ENCODE assay signal across 7 mouse cellular contexts in the genomic region with DNA sequence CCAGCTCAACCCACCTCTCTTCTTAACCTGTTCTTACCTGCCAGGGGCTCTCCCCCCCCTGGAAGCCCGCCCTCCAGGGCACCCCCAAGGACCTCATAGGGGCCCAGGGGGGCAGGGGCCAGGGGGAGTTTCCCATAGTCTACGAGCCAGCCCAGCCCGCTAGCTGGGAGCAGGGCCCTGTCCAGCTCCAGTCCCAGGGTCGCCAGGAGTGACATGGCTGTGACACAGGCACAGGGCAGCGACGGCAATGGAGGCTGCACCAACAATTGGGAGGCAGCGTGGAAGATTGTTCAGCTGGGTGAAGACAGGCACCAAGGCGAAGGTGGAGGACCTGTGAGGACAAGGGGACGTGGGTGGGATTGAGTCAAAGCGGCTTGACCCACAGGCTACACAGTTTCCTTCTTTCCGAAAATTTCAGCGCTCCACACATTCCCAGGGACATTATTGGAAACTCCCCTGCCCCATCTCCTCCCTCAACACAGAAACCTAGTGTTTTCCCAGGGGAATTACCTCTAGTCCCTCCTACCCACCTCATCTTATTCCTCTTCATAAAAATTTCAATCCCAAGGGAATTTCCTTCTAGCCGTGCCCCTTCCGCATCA. TPM values are rescaled to one million over a fixed set of nuclear protein-coding genes. Genes with fewer than 3 reads are reported as not detected.
A peak's percentile ranks its signal among the peaks of the same experiment; 100 is the strongest.
DNase-seq lines count a peak whose midpoint lies in the region; ATAC-seq and TF ChIP-seq lines count a peak whose summit lies in the region.

No protein-coding gene starts in this region.

- H3K9ac ChIP-seq in lung, embryonic 14.5 days: peak overlapping the region; percentile 33
- peak overlapping the region; percentile 22 for H3K9ac ChIP-seq in forebrain, embryonic 16.5 days (replicated peaks; ENCODE audit: low read depth, low read length)
- peak overlapping the region; percentile 44 for H3K9ac ChIP-seq in limb, embryonic 12.5 days (replicated peaks)
- H3K9ac ChIP-seq in neural tube, embryonic 15.5 days (replicated peaks): peak overlapping the region; percentile 85; the same call in 1 of the 2 replicates

- ATAC-seq in lung, embryonic 14.5 days (ENCODE audit: insufficient read depth): peak; percentile 2; the same call in 1 of the 2 replicates
- no peak for ATAC-seq in forebrain, embryonic 16.5 days
- 0 out of 2 replicates have a peak, but pooled peaks have one; percentile 9 for ATAC-seq in limb, embryonic 12.5 days (ENCODE audit: insufficient number of reproducible peaks, insufficient read depth, low FRiP score, low TSS enrichment, low read depth)
- ATAC-seq in neural tube, embryonic 15.5 days (ENCODE audit: low FRiP score): no peak; the same call in 1 of the 2 replicates

- peak overlapping the region; percentile 88 for H3K4me3 ChIP-seq in lung, embryonic 14.5 days (ENCODE audit: low read depth, low read length)
- H3K4me3 ChIP-seq in forebrain, embryonic 16.5 days (replicated peaks; ENCODE audit: low read length): peak overlapping the region; percentile 88
- peak overlapping the region; percentile 72 for H3K4me3 ChIP-seq in limb, embryonic 12.5 days (replicated peaks)
- peak overlapping the region; percentile 99 for H3K4me3 ChIP-seq in neural tube, embryonic 15.5 days (replicated peaks)

- no peak for TF ChIP-seq CTCF in lung, embryonic 14.5 days (IDR thresholded peaks at IDR 0.05; ENCODE audit: low read depth)

- peaks cover 38% of the 10 kb centered on the region for H3K36me3 ChIP-seq in lung, embryonic 14.5 days (ENCODE audit: insufficient read depth)
- no peaks in the 10 kb centered on the region for H3K36me3 ChIP-seq in forebrain, embryonic 16.5 days (ENCODE audit: control insufficient read depth, insufficient read depth)
- H3K36me3 ChIP-seq in limb, embryonic 12.5 days: peaks cover 32% of the 10 kb centered on the region
- no peaks in the 10 kb centered on the region for H3K36me3 ChIP-seq in neural tube, embryonic 15.5 days

- no peaks in the 10 kb centered on the region for H3K9me3 ChIP-seq in lung, embryonic 14.5 days (ENCODE audit: low read depth, low read length)
- no peaks in the 10 kb centered on the region for H3K9me3 ChIP-seq in forebrain, embryonic 16.5 days (ENCODE audit: control insufficient read depth, low read length)
- H3K9me3 ChIP-seq in limb, embryonic 12.5 days: no peaks in the 10 kb centered on the region
- H3K9me3 ChIP-seq in neural tube, embryonic 15.5 days (replicated peaks): no peaks in the 10 kb centered on the region

- H3K27me3 ChIP-seq in lung, embryonic 14.5 days (ENCODE audit: insufficient read depth, low read length): no peaks in the 10 kb centered on the region
- no peaks in the 10 kb centered on the region for H3K27me3 ChIP-seq in forebrain, embryonic 16.5 days (replicated peaks; ENCODE audit: control insufficient read depth, insufficient read depth, low read length)
- H3K27me3 ChIP-seq in limb, embryonic 12.5 days: no peaks in the 10 kb centered on the region
- H3K27me3 ChIP-seq in neural tube, embryonic 15.5 days (replicated peaks): no peaks in the 10 kb centered on the region

- peaks cover 14% of the 10 kb centered on the region for H3K4me1 ChIP-seq in lung, embryonic 14.5 days (ENCODE audit: insufficient read depth)
- H3K4me1 ChIP-seq in forebrain, embryonic 16.5 days (replicated peaks; ENCODE audit: control insufficient read depth, insufficient read depth, low read length): peaks cover 39% of the 10 kb centered on the region
- H3K4me1 ChIP-seq in limb, embryonic 12.5 days (replicated peaks): peaks cover 36% of the 10 kb centered on the region
- peaks cover 42% of the 10 kb centered on the region for H3K4me1 ChIP-seq in neural tube, embryonic 15.5 days

- H3K27ac ChIP-seq in lung, embryonic 14.5 days (ENCODE audit: low read depth): no peak overlapping the region; the same call in 1 of the 2 replicates
- peak overlapping the region; percentile 48 for H3K27ac ChIP-seq in forebrain, embryonic 16.5 days (ENCODE audit: low read length)
- peak overlapping the region; percentile 97 for H3K27ac ChIP-seq in limb, embryonic 12.5 days
- H3K27ac ChIP-seq in neural tube, embryonic 15.5 days (replicated peaks): peak overlapping the region; percentile 95

- H3K4me2 ChIP-seq in lung, embryonic 14.5 days: peak overlapping the region; percentile 89
- peak overlapping the region; percentile 51 for H3K4me2 ChIP-seq in forebrain, embryonic 16.5 days (ENCODE audit: low read length)
- peak overlapping the region; percentile 58 for H3K4me2 ChIP-seq in limb, embryonic 12.5 days
- H3K4me2 ChIP-seq in neural tube, embryonic 15.5 days: peak overlapping the region; percentile 63

- WGBS in lung, embryonic 14.5 days: 31% methylated on average over 14 of the region's 14 CpGs
- 21% methylated on average over 14 of the region's 14 CpGs for WGBS in forebrain, embryonic 16.5 days
- 43% methylated on average over 14 of the region's 14 CpGs for WGBS in limb, embryonic 12.5 days
- 26% methylated on average over 14 of the region's 14 CpGs for WGBS in neural tube, embryonic 15.5 days

- no peak for DNase-seq in lung, embryonic 14.5 days
- DNase-seq in lung, postnatal 36 days: no peak
- peak; percentile 12 to 43 for DNase-seq in cerebellum, postnatal 25 days
- DNase-seq in left cerebral cortex, adult 9 months (ENCODE audit: low spot score in 2 of 2): no peak

RNA-seq across cellular contexts. Expression of a gene that starts 0.8 kb away (rescaled TPM):
- 65.8 and 68.9 TPM in 2 replicates for polyA plus RNA-seq in lung, embryonic 14.5 days (2014; fragmentation: Nextera tagmentation; extraction: Ambion mirVana)
- polyA plus RNA-seq in forebrain, embryonic 16.5 days (2015; fragmentation: Nextera tagmentation; extraction: Ambion mirVana): 53.9 and 56.1 TPM in 2 replicates
- polyA plus RNA-seq in limb, embryonic 12.5 days (2016; fragmentation: Nextera tagmentation; extraction: Ambion mirVana): 105 and 114 TPM in 2 replicates
- 40.7 and 58.0 TPM in 2 replicates for polyA plus RNA-seq in neural tube, embryonic 15.5 days (2015; fragmentation: Nextera tagmentation; extraction: Ambion mirVana)

RNA-seq across cellular contexts. Expression of a gene that starts 1.1 kb away (rescaled TPM):
- 0.93 and 1.5 TPM in 2 replicates for polyA plus RNA-seq in lung, embryonic 14.5 days (2014; fragmentation: Nextera tagmentation; extraction: Ambion mirVana)
- 0.44 and 2.3 TPM in 2 replicates for polyA plus RNA-seq in forebrain, embryonic 16.5 days (2015; fragmentation: Nextera tagmentation; extraction: Ambion mirVana)
- polyA plus RNA-seq in limb, embryonic 12.5 days (2016; fragmentation: Nextera tagmentation; extraction: Ambion mirVana): 1.5 and 2.5 TPM in 2 replicates
- 0.78 and 4.7 TPM in 2 replicates for polyA plus RNA-seq in neural tube, embryonic 15.5 days (2015; fragmentation: Nextera tagmentation; extraction: Ambion mirVana)

RNA-seq across cellular contexts. Expression of a gene that starts 1.4 kb away (rescaled TPM):
- 3.1 TPM in 2 replicates for polyA plus RNA-seq in lung, embryonic 14.5 days (2014; fragmentation: Nextera tagmentation; extraction: Ambion mirVana)
- polyA plus RNA-seq in forebrain, embryonic 16.5 days (2015; fragmentation: Nextera tagmentation; extraction: Ambion mirVana): 3.4 and 3.7 TPM in 2 replicates
- 3.7 and 4.1 TPM in 2 replicates for polyA plus RNA-seq in limb, embryonic 12.5 days (2016; fragmentation: Nextera tagmentation; extraction: Ambion mirVana)
- 3.6 and 4.1 TPM in 2 replicates for polyA plus RNA-seq in neural tube, embryonic 15.5 days (2015; fragmentation: Nextera tagmentation; extraction: Ambion mirVana)

RNA-seq across cellular contexts. Expression of a gene that starts 33.7 kb away (rescaled TPM):
- polyA plus RNA-seq in lung, embryonic 14.5 days (2014; fragmentation: Nextera tagmentation; extraction: Ambion mirVana): 61.9 and 76.9 TPM in 2 replicates
- 103 and 110 TPM in 2 replicates for polyA plus RNA-seq in forebrain, embryonic 16.5 days (2015; fragmentation: Nextera tagmentation; extraction: Ambion mirVana)
- 106 and 110 TPM in 2 replicates for polyA plus RNA-seq in limb, embryonic 12.5 days (2016; fragmentation: Nextera tagmentation; extraction: Ambion mirVana)
- 89.9 and 92.0 TPM in 2 replicates for polyA plus RNA-seq in neural tube, embryonic 15.5 days (2015; fragmentation: Nextera tagmentation; extraction: Ambion mirVana)

RNA-seq across cellular contexts. Expression of a gene that starts 33.8 kb away (rescaled TPM):
- 60.1 and 73.7 TPM in 2 replicates for polyA plus RNA-seq in lung, embryonic 14.5 days (2014; fragmentation: Nextera tagmentation; extraction: Ambion mirVana)
- 121 and 122 TPM in 2 replicates for polyA plus RNA-seq in forebrain, embryonic 16.5 days (2015; fragmentation: Nextera tagmentation; extraction: Ambion mirVana)
- 84.7 and 96.2 TPM in 2 replicates for polyA plus RNA-seq in limb, embryonic 12.5 days (2016; fragmentation: Nextera tagmentation; extraction: Ambion mirVana)
- 105 and 110 TPM in 2 replicates for polyA plus RNA-seq in neural tube, embryonic 15.5 days (2015; fragmentation: Nextera tagmentation; extraction: Ambion mirVana)

Comparison
In these comparisons a context has a peak if more than half of its experiments do, and no peak if none do; other contexts are left out.
1. ATAC-seq: peak in lung, embryonic 14.5 days (single experiment) and limb, embryonic 12.5 days (single experiment); none in forebrain, embryonic 16.5 days (single experiment) and neural tube, embryonic 15.5 days (single experiment).
2. DNase-seq: peak in cerebellum, postnatal 25 days (2 of 2); none in lung, embryonic 14.5 days (single experiment), lung, postnatal 36 days (single experiment) and left cerebral cortex, adult 9 months (0 of 2).
3. H3K9ac ChIP-seq: peak in every context shown above with its lines; median percentile 85 in neural tube, embryonic 15.5 days; 44 in limb, embryonic 12.5 days; 33 in lung, embryonic 14.5 days; 22 in forebrain, embryonic 16.5 days.
4. Peak in every context shown above with its lines, with median percentiles within 50 percentile points of each other: H3K4me2 ChIP-seq and H3K4me3 ChIP-seq.